Mouse (Mus musculus) midbrain, postnatal 0 days (tissue): ENCODE results near the gene Timm23. TPM values are rescaled to one million over a fixed set of nuclear protein-coding genes. Genes with fewer than 3 reads are reported as not detected.
"Not testable (repeated sequence)": the region's sequence is repeated elsewhere in the genome, so short reads cannot be mapped to it uniquely, and the experiment has no call there.

Experiments
- ATAC-seq: fragments of 200-750 bp; cut with Nextera tagmentation; 2 replicates; pipeline ENCODE4 v1.8.0; 2017; ENCODE audit warnings: moderate number of reproducible peaks, mild to moderate bottlenecking, moderate TSS enrichment, moderate library complexity; ENCODE audit not compliant: low FRiP score
- DNase-seq: peaks from one replicate; pipeline ENCODE4 v3.0.0-alpha.2; 2015; ENCODE audit warnings: low spot score
- H3K27ac ChIP-seq: fragments of 300-500 bp; sonication (generic); 2 replicates; pipeline ENCODE4 v1.5.1; 2014; ENCODE audit warnings: low read depth, mild to moderate bottlenecking, low read length, mixed read lengths
- H3K27me3 ChIP-seq: fragments of 300-500 bp; sonication (generic); 2 replicates; pipeline ENCODE4 v1.6.1; 2014; ENCODE audit warnings: low read length, control low read depth, mixed read lengths; ENCODE audit not compliant: insufficient read depth
- H3K36me3 ChIP-seq: fragments of 300-500 bp; sonication (generic); 2 replicates; pipeline ENCODE4 v1.6.1; 2014; ENCODE audit warnings: low read length, control low read depth, mixed read lengths; ENCODE audit not compliant: insufficient read depth
- H3K4me1 ChIP-seq: fragments of 300-500 bp; sonication (generic); 2 replicates; pipeline ENCODE4 v1.6.1; 2014; ENCODE audit warnings: mild to moderate bottlenecking, control low read depth, antibody characterized with exemption, low read length, mixed read lengths; ENCODE audit not compliant: insufficient read depth
- H3K4me2 ChIP-seq: fragments of 300-500 bp; sonication (generic); 2 replicates; pipeline ENCODE4 v1.6.1; 2014; ENCODE audit warnings: low read depth, mild to moderate bottlenecking, low read length, mixed read lengths; ENCODE audit not compliant: poor library complexity, severe bottlenecking
- H3K4me3 ChIP-seq: fragments of 300-500 bp; sonication (generic); 2 replicates; pipeline ENCODE4 v1.5.1; 2014; ENCODE audit warnings: low read depth, mild to moderate bottlenecking, low read length, moderate library complexity
- H3K9ac ChIP-seq: fragments of 300-500 bp; sonication (generic); replicated peaks from 2 replicates; pipeline ENCODE4 v1.6.1; 2014; ENCODE audit warnings: mild to moderate bottlenecking, low read length, moderate library complexity, mixed read lengths; ENCODE audit not compliant: poor library complexity, severe bottlenecking
- H3K9me3 ChIP-seq: fragments of 300-500 bp; sonication (generic); 2 replicates; pipeline ENCODE4 v1.6.1; 2016; ENCODE audit warnings: low read length, control low read depth
- CTCF ChIP-seq: IDR thresholded peaks from 2 replicates; pipeline ENCODE4 v1.5.1; 2016; ENCODE audit warnings: antibody characterized with exemption, mild to moderate bottlenecking
- WGBS: fragments of 180-500 bp; shearing (Covaris S2); extraction: QIAGEN DNeasy Blood & Tissue Kit; methylation state at CpG from one replicate; pipeline ENCODE4 v1.1.7; 2014; 5-methylcytosine and 5-hydroxymethylcytosine counted together
- polyA plus RNA-seq: library from polyadenylated mRNA; unstranded; fragments of >200 nt; fragmentation: Nextera tagmentation; extraction: Ambion mirVana; gene quantifications from 2 replicates; pipeline ENCODE4 v1.2.1, GENCODE M21; 2015
- total RNA-seq: library from RNA; depleted of rRNA; stranded (reverse); fragments of >200 nt; gene quantifications from 2 replicates; pipeline ENCODE4 v1.2.3, GENCODE M21; 2014

Timm23 gene
- total and polyA plus RNA-seq, 2 experiments from 2014 or later = 107 to 242 TPM

DNA sequence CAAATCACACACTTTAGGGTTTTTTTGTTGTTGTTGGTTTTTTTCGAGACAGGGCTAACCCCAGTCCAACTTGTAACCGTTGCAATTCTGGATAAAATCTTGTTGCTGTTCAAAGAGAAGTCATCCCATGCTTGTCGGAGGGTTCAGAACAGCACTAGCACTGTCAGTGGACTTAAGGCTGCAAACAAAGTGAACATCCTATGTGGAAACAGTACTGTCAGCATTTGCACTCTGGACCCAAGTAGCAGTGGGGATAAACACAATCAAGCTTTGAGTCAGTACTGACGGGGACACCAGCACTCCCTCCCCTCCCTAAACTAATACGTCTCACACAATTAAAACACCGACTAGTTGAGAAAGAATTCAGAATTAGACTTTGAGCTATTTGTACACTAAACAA, 20.8 kb downstream of the Timm23 start:
- Histone ChIP-seq H3K9me3 (no peaks in the 10 kb centered on the region), H3K4me3 (no peak overlapping the region), H3K27ac (no peak overlapping the region), H3K4me2 (no peak overlapping the region), H3K9ac (no peak overlapping the region), H3K4me1 (no peaks in the 10 kb centered on the region), H3K36me3 (peaks cover 28% of the 10 kb centered on the region), H3K27me3 (no peaks in the 10 kb centered on the region)
- TF ChIP-seq CTCF = no peak
- DNase-seq (no peak), ATAC-seq (no peak)
- 90% methylated on average over 6 of the region's 6 CpGs for WGBS

DNA sequence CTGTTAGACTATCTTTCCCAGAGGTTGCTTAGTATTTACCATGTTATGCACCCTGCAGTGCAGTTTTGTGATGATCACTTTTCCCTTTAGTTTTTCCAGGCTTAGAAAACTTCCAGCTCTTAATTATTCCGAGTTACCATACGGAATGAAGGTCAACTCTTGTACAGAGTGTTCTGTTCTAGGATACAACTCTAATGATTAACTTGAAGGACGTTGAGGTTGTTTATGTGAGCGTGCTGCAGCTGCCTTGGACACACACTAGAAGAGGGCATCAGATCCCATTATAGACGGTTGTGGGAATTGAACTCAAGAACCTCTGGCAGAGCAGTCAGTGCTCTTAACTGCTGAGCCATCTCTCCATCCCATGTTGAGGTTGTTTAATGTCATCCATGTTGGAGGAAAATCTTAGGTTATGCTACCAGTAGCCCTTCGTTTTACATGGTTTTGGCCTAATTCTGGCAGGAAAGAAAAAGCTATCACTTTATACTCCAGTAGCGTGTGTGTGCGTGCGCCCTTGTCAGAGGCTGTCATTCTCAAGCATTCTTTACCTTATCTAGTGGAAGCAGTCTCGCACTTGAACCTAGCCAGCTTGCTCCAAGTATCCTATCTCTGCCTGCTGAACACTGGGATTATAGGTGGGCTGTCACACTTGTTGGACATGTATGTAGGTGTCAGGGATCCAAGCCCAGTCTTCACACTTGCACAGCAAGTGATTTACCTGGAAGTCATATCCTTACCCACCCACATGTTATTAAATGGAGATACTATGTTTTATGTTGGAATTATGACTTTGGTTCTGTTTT, 22.1 kb downstream of the Timm23 start:
- H3K27ac ChIP-seq = no peak overlapping the region
- ATAC-seq (no peak), DNase-seq (no peak)
- H3K36me3 ChIP-seq = peaks cover 26% of the 10 kb centered on the region
- 93% methylated on average over 10 of the region's 10 CpGs for WGBS
- TF ChIP-seq CTCF = no peak
- no peaks in the 10 kb centered on the region for H3K27me3 ChIP-seq
- no peak overlapping the region for H3K4me3 ChIP-seq
- H3K4me2 ChIP-seq = no peak overlapping the region
- H3K9ac ChIP-seq = no peak overlapping the region
- H3K4me1 ChIP-seq = no peaks in the 10 kb centered on the region
- H3K9me3 ChIP-seq = no peaks in the 10 kb centered on the region

DNA sequence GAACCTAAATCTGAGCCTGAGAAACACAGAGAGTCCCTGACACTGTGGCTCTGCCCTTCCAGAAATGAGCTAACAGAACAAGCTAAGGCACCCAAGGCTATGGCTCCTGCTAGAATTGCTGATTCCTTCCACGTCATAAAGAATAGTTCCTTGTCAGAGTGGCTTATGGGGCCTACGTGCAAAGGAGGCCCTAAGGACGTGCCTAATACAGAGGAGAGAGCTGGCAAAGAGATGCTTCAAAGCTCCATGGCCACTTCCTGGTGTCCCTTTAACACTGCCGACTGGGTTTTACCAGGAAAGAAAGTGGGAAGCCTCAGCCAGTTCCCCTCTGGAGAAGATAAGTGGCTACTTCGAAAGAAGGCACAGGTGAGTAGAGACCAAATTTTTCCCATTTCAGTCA, 25.1 kb downstream of the Timm23 start:
- WGBS = 94% methylated on average over 4 of the region's 5 CpGs
- H3K9ac ChIP-seq, H3K27ac ChIP-seq, H3K4me2 ChIP-seq, ATAC-seq, H3K27me3 ChIP-seq, DNase-seq, H3K4me3 ChIP-seq, H3K4me1 ChIP-seq, H3K9me3 ChIP-seq: not testable (repeated sequence)
- H3K36me3 ChIP-seq = peaks cover 25% of the 10 kb centered on the region

DNA sequence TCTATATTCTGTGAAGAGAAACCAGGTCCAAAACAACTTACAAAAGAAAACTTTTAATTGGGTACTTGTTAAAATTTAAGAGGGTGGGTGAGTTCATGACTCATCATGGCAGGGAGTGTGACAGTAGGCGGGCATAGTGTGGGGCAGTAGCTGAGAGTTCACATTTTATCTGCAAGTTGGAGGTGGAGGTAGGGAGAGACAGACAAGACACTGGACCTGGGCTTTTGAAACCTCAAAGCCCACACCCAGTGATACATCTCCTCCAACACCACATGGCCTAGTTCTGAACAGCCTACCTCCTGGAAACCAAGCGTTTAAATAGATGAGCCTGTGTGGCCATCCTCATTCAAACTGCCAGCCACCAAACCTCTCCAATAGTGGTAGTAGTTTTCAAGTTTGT, 26.4 kb downstream of the Timm23 start:
- Histone ChIP-seq H3K9me3 (no peaks in the 10 kb centered on the region), H3K4me1 (no peaks in the 10 kb centered on the region), H3K4me3 (no peak overlapping the region), H3K27ac (no peak overlapping the region), H3K27me3 (no peaks in the 10 kb centered on the region), H3K9ac (no peak overlapping the region), H3K4me2 (no peak overlapping the region), H3K36me3 (peaks cover 24% of the 10 kb centered on the region)
- 88% methylated on average over 2 of the region's 2 CpGs for WGBS
- no peak for ATAC-seq
- DNase-seq = no peak
- TF ChIP-seq CTCF = no peak

- Histone ChIP-seq H3K36me3 (peaks cover 15% of the 10 kb centered on the region; the same call in 1 of the 2 replicates), H3K4me3 (no peak overlapping the region), H3K4me2 (no peak overlapping the region), H3K9me3 (no peaks in the 10 kb centered on the region), H3K9ac (no peak overlapping the region), H3K27me3 (no peaks in the 10 kb centered on the region), H3K4me1 (peaks cover 3% of the 10 kb centered on the region; the same call in 1 of the 2 replicates), H3K27ac (no peak overlapping the region)
- no peak for DNase-seq
- 91% methylated on average over 4 of the region's 4 CpGs for WGBS
- no peak for ATAC-seq
- TF ChIP-seq CTCF = no peak
Measured at GRCm38 (mm10) chr14:32170137-32170536, 31.6 kb downstream of the Timm23 start.

- Histone ChIP-seq H3K27me3 (no peaks in the 10 kb centered on the region), H3K4me2 (no peak overlapping the region), H3K9me3 (no peaks in the 10 kb centered on the region), H3K4me3 (no peak overlapping the region), H3K27ac (no peak overlapping the region), H3K4me1 (peaks cover 5% of the 10 kb centered on the region; the same call in 1 of the 2 replicates), H3K36me3 (peaks cover 10% of the 10 kb centered on the region; the same call in 1 of the 2 replicates), H3K9ac (no peak overlapping the region)
- TF ChIP-seq CTCF = no peak
- ATAC-seq (no peak), DNase-seq (no peak)
- 67% methylated on average over 3 of the region's 3 CpGs for WGBS
Measured at GRCm38 (mm10) chr14:32168653-32169231, 33.0 kb downstream of the Timm23 start.
